Mouse (Mus musculus): ENCODE data around the gene Mier3. TPM values are rescaled to one million over a fixed set of nuclear protein-coding genes. Genes with fewer than 3 reads are reported as not detected.

The Mier3 gene
- total RNA-seq, 1 experiment = 16.5 TPM

- in situ Hi-C loops (cut with MboI; ENCODE audit: low sequenced_read_pairs in 2 of 2, unreplicated experiment in 2 of 2) = no loop called here
- H3K36me3 ChIP-seq (ENCODE audit: control insufficient read depth, insufficient read depth, low read length, poor library complexity, severe bottlenecking) = no peaks in the 10 kb centered on the region
- H3K4me1 ChIP-seq (ENCODE audit: control insufficient read depth in 2 of 2, insufficient read depth in 2 of 2, low read length in 2 of 2, poor library complexity in 1 of 2) = no peaks in the 10 kb centered on the region
- TF ChIP-seq ZNF384 (IDR thresholded peaks at IDR 0.05; ENCODE audit: low read depth, low read length) = no peak
- TF ChIP-seq ZC3H11A (IDR thresholded peaks at IDR 0.05; ENCODE audit: borderline replicate concordance, low read depth, low read length) = no peak
- no peaks in the 10 kb centered on the region for H3K9me3 ChIP-seq (ENCODE audit: control insufficient read depth, insufficient read depth, low read depth, low read length)
- DNase-seq (ENCODE audit: low read depth, low spot score) = no peak
- H3K27ac ChIP-seq (ENCODE audit: insufficient read depth, low read depth, low read length, poor library complexity, severe bottlenecking) = no peak overlapping the region
- no peak overlapping the region for H3K4me3 ChIP-seq (ENCODE audit: insufficient read depth in 1 of 2, low read depth in 1 of 2, low read length in 2 of 2, poor library complexity in 1 of 2, severe bottlenecking in 1 of 2)
- H3K9ac ChIP-seq (ENCODE audit: insufficient read depth, low read depth, low read length, poor library complexity, severe bottlenecking) = no peak overlapping the region
Measured at GRCm38 (mm10) chr13:111646204-111646603, 34.6 kb upstream of the Mier3 start.

- in situ Hi-C loops (cut with MboI; ENCODE audit: low sequenced_read_pairs in 2 of 2, unreplicated experiment in 2 of 2) = no loop called here
- Histone ChIP-seq H3K27ac (ENCODE audit: insufficient read depth, low read depth, low read length, poor library complexity, severe bottlenecking) (no peak overlapping the region), H3K4me3 (ENCODE audit: insufficient read depth in 1 of 2, low read depth in 1 of 2, low read length in 2 of 2, poor library complexity in 1 of 2, severe bottlenecking in 1 of 2) (no peak overlapping the region), H3K9me3 (ENCODE audit: control insufficient read depth, insufficient read depth, low read depth, low read length) (no peaks in the 10 kb centered on the region), H3K4me1 (ENCODE audit: control insufficient read depth in 2 of 2, insufficient read depth in 2 of 2, low read length in 2 of 2, poor library complexity in 1 of 2) (no peaks in the 10 kb centered on the region), H3K9ac (ENCODE audit: insufficient read depth, low read depth, low read length, poor library complexity, severe bottlenecking) (no peak overlapping the region), H3K36me3 (ENCODE audit: control insufficient read depth, insufficient read depth, low read length, poor library complexity, severe bottlenecking) (no peaks in the 10 kb centered on the region)
- no peak for TF ChIP-seq ZNF384 (IDR thresholded peaks at IDR 0.05; ENCODE audit: low read depth, low read length)
- no peak for TF ChIP-seq ZC3H11A (IDR thresholded peaks at IDR 0.05; ENCODE audit: borderline replicate concordance, low read depth, low read length)
- TF ChIP-seq HCFC1 (IDR thresholded peaks at IDR 0.05; ENCODE audit: borderline replicate concordance, insufficient read depth, low read length) = no peak
- no peak for TF ChIP-seq CHD2 (IDR thresholded peaks at IDR 0.05; ENCODE audit: low read depth, low read length)
- TF ChIP-seq MAFK (IDR thresholded peaks at IDR 0.05; ENCODE audit: insufficient read depth, low read depth, low read length) = no peak
- DNase-seq (ENCODE audit: low read depth, low spot score) = no peak
Measured at GRCm38 (mm10) chr13:111647279-111647678, 33.5 kb upstream of the Mier3 start.

GRCm38 (mm10) chr13:111651020-111651419 lies 29.8 kb upstream of the Mier3 start:
- in situ Hi-C loops (cut with MboI; ENCODE audit: low sequenced_read_pairs in 2 of 2, unreplicated experiment in 2 of 2) = no loop called here
- Histone ChIP-seq H3K27ac (ENCODE audit: insufficient read depth, low read depth, low read length, poor library complexity, severe bottlenecking) (no peak overlapping the region), H3K4me3 (ENCODE audit: insufficient read depth in 1 of 2, low read depth in 1 of 2, low read length in 2 of 2, poor library complexity in 1 of 2, severe bottlenecking in 1 of 2) (no peak overlapping the region), H3K4me1 (ENCODE audit: control insufficient read depth in 2 of 2, insufficient read depth in 2 of 2, low read length in 2 of 2, poor library complexity in 1 of 2) (no peaks in the 10 kb centered on the region), H3K36me3 (ENCODE audit: control insufficient read depth, insufficient read depth, low read length, poor library complexity, severe bottlenecking) (no peaks in the 10 kb centered on the region), H3K9me3 (ENCODE audit: control insufficient read depth, insufficient read depth, low read depth, low read length) (no peaks in the 10 kb centered on the region), H3K9ac (ENCODE audit: insufficient read depth, low read depth, low read length, poor library complexity, severe bottlenecking) (no peak overlapping the region)
- no peak for DNase-seq (ENCODE audit: low read depth, low spot score)
- no peak for TF ChIP-seq CHD2 (IDR thresholded peaks at IDR 0.05; ENCODE audit: low read depth, low read length)
- no peak for TF ChIP-seq MAFK (IDR thresholded peaks at IDR 0.05; ENCODE audit: insufficient read depth, low read depth, low read length)
- TF ChIP-seq ZC3H11A (IDR thresholded peaks at IDR 0.05; ENCODE audit: borderline replicate concordance, low read depth, low read length) = no peak
- no peak for TF ChIP-seq ZNF384 (IDR thresholded peaks at IDR 0.05; ENCODE audit: low read depth, low read length)
- no peak for TF ChIP-seq HCFC1 (IDR thresholded peaks at IDR 0.05; ENCODE audit: borderline replicate concordance, insufficient read depth, low read length)

- in situ Hi-C loops (cut with MboI; ENCODE audit: low sequenced_read_pairs in 2 of 2, unreplicated experiment in 2 of 2) = no loop called here
- no peaks in the 10 kb centered on the region for H3K9me3 ChIP-seq (ENCODE audit: control insufficient read depth, insufficient read depth, low read depth, low read length)
- no peaks in the 10 kb centered on the region for H3K4me1 ChIP-seq (ENCODE audit: control insufficient read depth in 2 of 2, insufficient read depth in 2 of 2, low read length in 2 of 2, poor library complexity in 1 of 2)
- H3K36me3 ChIP-seq (ENCODE audit: control insufficient read depth, insufficient read depth, low read length, poor library complexity, severe bottlenecking) = no peaks in the 10 kb centered on the region
- TF ChIP-seq MAFK (IDR thresholded peaks at IDR 0.05; ENCODE audit: insufficient read depth, low read depth, low read length) = no peak
- no peak for TF ChIP-seq ZNF384 (IDR thresholded peaks at IDR 0.05; ENCODE audit: low read depth, low read length)
- TF ChIP-seq ZC3H11A (IDR thresholded peaks at IDR 0.05; ENCODE audit: borderline replicate concordance, low read depth, low read length) = no peak
- no peak for TF ChIP-seq HCFC1 (IDR thresholded peaks at IDR 0.05; ENCODE audit: borderline replicate concordance, insufficient read depth, low read length)
- no peak for TF ChIP-seq CHD2 (IDR thresholded peaks at IDR 0.05; ENCODE audit: low read depth, low read length)
- no peak for DNase-seq (ENCODE audit: low read depth, low spot score)
- H3K27ac ChIP-seq (ENCODE audit: insufficient read depth, low read depth, low read length, poor library complexity, severe bottlenecking) = no peak overlapping the region
- no peak overlapping the region for H3K9ac ChIP-seq (ENCODE audit: insufficient read depth, low read depth, low read length, poor library complexity, severe bottlenecking)
- H3K4me3 ChIP-seq (ENCODE audit: insufficient read depth in 1 of 2, low read depth in 1 of 2, low read length in 2 of 2, poor library complexity in 1 of 2, severe bottlenecking in 1 of 2) = no peak overlapping the region
Measured at GRCm38 (mm10) chr13:111655273-111655672, 25.5 kb upstream of the Mier3 start.

GRCm38 (mm10) chr13:111655856-111656255 lies 24.9 kb upstream of the Mier3 start:
- in situ Hi-C loops (cut with MboI; ENCODE audit: low sequenced_read_pairs in 2 of 2, unreplicated experiment in 2 of 2) = no loop called here
- H3K9me3 ChIP-seq (ENCODE audit: control insufficient read depth, insufficient read depth, low read depth, low read length) = no peaks in the 10 kb centered on the region
- no peak overlapping the region for H3K4me3 ChIP-seq (ENCODE audit: insufficient read depth in 1 of 2, low read depth in 1 of 2, low read length in 2 of 2, poor library complexity in 1 of 2, severe bottlenecking in 1 of 2)
- no peaks in the 10 kb centered on the region for H3K36me3 ChIP-seq (ENCODE audit: control insufficient read depth, insufficient read depth, low read length, poor library complexity, severe bottlenecking)
- H3K9ac ChIP-seq (ENCODE audit: insufficient read depth, low read depth, low read length, poor library complexity, severe bottlenecking) = no peak overlapping the region
- no peaks in the 10 kb centered on the region for H3K4me1 ChIP-seq (ENCODE audit: control insufficient read depth in 2 of 2, insufficient read depth in 2 of 2, low read length in 2 of 2, poor library complexity in 1 of 2)
- no peak overlapping the region for H3K27ac ChIP-seq (ENCODE audit: insufficient read depth, low read depth, low read length, poor library complexity, severe bottlenecking)
- no peak for DNase-seq (ENCODE audit: low read depth, low spot score)
- TF ChIP-seq MAFK (IDR thresholded peaks at IDR 0.05; ENCODE audit: insufficient read depth, low read depth, low read length) (no peak), HCFC1 (IDR thresholded peaks at IDR 0.05; ENCODE audit: borderline replicate concordance, insufficient read depth, low read length) (no peak), ZNF384 (IDR thresholded peaks at IDR 0.05; ENCODE audit: low read depth, low read length) (no peak), ZC3H11A (IDR thresholded peaks at IDR 0.05; ENCODE audit: borderline replicate concordance, low read depth, low read length) (no peak), CHD2 (IDR thresholded peaks at IDR 0.05; ENCODE audit: low read depth, low read length) (no peak)

All from ES-E14 (cell line).